Mouse (Mus musculus): Measurements from ENCODE around the gene Nxpe3.

DNA sequence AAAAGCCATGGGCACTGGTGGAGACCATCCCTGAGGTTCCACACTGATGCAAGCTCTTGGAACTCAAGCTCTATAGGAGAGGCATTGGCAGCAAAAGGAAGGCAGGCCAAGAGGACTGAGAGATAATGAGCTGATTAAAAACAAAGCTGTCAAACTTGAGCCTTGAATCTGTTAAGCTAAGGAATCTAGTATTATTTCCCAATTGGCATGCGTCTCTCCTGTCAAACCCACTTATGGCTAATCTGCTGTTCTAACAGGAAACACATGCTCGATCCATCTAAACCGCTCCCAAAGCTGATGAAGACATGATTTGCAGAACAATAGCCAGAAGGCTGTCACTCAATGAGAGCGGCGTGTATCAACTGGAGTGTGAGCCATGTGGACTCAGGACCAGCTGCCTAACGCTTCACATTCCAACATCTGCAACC, 87.6 kb downstream of the Nxpe3 start:
- TF ChIP-seq CTCF (IDR thresholded peaks at IDR 0.05; ENCODE audit: control insufficient read depth, insufficient read depth, insufficient read length): no peak
- TF ChIP-seq MAX (IDR thresholded peaks at IDR 0.05): no peak
- TF ChIP-seq FOSL1 (IDR thresholded peaks at IDR 0.05; ENCODE audit: insufficient read depth, low read length, poor library complexity, severe bottlenecking): no peak
- TF ChIP-seq MYOD1 (IDR thresholded peaks at IDR 0.05; ENCODE audit: control insufficient read depth, insufficient read length, low read depth): no peak
